Mouse (Mus musculus): ENCODE measurements at regions not wholly inside any gene's neighbourhood (a gene's known extent, or its start where the extent isn't known, plus 50 kb on each side); places are given as distances from the start of the nearest gene placed in this dataset.
"Not testable (repeated sequence)": the region's sequence is repeated elsewhere in the genome, so short reads cannot be mapped to it uniquely, and the experiment has no call there.

DNA sequence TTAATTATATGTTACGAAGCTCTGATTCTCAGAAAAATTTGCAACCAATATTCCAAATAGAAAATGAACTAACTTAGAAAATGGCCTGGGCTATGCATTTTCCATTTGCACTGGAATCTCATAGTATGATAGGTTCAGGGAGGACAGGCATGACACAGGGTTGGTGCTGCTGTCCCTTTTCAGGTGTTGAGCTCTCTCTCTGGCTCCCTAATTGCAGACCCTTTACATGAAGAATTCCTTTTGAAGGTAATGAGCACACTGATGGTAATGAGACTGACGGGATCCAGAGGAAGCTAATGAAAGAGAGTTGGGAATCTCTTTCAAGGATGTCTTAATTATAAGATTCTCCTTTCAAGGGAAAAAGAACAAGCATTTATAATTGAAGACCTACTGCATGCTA is 87.6 kb downstream of the Serpinb8 start:
- DNase-seq (ENCODE audit: low spot score) = no peak

DNA sequence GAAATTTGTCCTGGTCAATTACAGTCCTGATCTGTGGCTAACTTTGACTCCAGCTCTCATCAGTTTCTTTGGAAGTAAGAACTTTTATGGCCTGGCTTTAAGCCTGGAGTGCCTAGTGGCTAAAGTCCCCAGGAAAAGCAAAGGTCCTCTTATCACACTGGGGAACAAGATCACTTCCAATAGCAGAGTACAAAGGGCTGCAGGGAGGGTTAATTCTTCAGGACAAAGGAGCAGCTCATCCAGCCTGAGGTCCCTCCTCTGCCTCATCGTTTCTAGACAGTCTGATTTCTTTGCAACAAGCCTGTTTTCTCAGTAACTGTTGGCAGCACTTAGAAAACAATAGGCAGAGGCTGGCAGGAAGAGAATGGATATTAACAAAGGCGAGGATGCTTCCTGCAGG is 107.1 kb downstream of the Serpinb8 start:
- no peak for DNase-seq (ENCODE audit: low spot score)

DNA sequence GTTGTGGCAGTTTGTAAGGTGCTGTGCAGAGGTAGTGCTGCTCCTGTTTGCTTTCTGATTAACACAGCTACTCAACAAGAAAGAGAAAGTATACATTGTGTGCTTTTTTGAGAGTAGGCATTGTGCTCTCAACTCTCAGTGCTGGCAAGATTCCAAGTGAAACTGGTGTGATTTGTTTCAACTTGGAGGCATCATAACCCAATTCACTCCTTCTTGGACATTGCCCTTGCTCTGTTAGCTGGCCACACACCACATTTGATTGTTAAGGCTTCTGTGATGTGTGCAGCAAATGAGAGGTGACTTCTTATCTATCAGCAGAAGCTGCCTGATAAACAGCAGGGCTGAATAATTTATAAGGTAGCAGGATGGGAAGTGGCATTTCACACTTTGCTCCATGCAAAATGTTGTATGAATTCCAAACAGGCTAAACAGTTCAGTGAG is 116.3 kb downstream of the Serpinb8 start:
- no peak for DNase-seq (ENCODE audit: low spot score)

DNA sequence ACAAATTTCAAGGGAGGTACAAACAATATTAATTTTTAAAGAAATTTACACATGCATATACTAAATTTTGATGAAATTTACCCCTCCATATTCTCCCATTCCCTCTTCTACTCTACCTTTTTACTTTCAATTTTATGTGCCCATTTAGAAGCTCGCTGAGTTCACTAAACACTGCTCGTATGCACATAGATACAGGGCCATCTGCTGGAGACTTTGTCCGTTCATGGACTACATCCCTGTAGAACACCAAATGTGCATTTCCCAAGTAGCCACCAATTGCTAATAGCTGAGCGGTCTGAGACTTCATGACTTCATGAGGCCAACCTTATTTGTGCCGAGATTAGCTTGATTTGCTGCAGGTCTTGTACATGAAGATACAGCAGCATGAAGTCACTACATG is 118.8 kb downstream of the Serpinb8 start:
- no peak for DNase-seq (ENCODE audit: low spot score)

DNA sequence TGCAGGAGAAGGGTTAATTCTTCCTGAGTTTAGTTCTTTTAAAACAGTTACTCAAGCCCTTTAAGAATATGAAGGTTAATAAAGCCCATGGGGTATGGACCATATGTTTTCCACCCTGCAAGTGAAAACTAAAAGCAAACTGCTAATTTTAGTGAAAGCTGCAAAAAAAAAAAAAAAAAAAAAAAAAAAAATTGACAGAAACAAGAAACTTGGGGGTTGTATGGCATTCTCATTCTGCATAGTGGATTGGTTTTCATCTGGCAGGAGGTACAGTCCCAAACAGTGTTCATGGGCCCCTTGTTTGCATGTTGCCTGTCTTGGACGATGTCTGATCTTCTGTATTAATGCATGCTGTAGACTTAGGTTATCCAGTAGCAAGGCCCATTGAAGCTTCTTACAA is 125.1 kb downstream of the Serpinb8 start:
- no peak for DNase-seq (ENCODE audit: low spot score)

DNA sequence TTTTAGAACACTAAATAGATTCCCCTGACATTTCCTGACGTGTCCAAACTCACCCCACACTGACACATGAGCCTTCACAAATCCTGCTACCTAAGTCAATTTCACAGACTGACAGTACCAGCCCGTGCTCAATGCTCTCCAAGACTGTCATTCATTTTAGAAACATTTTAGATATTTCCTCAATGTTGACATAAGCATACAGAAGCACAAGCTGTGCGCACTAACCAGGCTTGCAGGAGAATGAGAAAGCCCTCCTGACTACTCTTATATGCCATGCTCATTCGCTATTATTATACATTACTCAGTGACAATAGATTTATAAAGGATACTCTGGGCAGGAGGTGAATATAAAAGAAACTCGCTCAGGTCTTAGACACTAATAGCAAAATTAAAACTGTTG is 129.5 kb downstream of the Serpinb8 start:
- DNase-seq (ENCODE audit: low spot score) = no peak

DNA sequence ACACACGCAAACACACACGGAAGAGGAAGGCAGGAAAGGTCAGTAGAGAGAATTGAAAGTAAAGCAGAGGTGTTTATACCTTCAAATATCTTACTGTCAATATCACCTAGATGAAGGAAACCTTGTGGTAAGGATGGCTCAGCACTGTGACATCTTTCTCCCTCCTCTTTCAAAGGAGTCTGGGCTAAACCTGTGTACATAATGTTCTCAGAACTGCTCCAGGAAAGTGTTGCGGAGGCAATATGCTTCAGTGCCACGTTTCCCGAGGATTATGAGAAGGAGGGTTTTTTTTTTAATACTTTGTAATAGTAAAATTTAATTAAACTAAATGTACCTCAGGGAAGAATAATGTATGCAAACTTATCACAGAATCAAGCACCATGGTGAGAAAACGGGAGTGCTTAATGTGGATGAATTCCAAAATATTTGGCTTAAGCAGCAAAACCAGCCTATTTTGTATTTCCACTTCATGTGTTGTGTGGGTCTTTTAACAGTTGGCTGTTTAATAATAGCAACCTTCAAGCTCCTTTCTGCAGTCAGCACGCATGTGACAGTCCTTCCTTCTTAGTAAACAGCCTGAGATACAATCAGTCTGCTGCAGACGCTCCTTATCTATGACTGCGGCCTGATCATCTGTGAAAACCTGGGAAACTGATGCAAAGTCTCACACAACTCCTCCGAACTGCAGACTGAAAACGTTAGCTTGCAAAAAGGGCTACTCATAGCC is 138.5 kb downstream of the Serpinb8 start:
- DNase-seq (ENCODE audit: low spot score) = peak; percentile 12

DNA sequence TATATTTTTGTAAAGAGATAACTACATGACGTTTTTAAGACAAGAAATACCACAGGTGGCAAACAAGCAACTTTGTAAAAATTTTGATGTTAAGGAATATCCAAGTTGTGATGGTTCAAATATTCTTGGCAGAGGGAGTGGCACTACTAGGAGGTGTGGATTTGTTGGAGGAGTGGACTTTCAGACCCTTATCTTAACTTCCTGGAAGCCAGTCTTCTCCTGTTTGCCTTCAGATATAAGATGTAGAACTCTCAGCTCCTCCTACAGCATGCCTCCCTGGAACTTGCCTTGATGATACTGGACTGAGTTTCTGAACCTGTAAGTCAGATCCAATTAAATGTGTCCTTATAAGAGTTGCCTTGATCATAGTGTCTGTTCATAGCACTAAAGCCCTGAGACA is 175.5 kb downstream of the Serpinb8 start:
- no peak for DNase-seq (ENCODE audit: low spot score)

DNA sequence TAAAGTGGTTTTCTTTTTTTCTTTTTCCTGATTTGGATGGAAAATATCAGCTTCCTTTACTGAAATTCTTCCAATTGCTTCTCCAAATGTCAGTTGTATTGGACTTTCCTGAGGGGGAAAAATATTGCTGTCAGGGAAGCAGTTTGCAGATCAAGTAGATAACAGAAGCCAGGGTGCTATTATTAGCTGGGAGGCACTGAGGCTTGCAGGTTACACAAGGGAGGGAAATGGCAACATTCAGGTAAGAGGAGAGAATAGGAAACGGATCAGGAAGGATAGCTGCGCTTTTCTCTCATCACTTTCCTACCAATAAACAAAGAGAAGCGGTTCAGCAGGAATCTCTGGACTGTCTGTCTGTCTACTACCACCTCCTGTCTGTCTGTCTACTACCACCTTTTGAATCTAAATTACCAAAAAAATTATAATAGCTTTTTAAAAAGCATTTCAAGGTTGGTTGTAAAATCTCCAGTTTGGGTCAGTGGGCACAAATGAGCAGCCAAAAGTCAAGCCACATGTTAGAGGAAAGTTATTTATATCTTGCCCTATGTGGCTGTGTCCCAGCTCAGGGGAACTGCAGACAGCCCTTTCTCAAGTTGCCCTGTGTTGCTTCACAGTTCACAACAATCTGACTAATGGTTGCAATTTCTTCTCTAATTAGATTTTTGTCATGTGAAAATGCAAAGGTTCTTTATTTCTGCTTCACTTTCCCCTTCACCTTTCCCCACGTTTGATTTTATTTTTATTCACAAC is 177.6 kb downstream of the Serpinb8 start:
- DNase-seq (ENCODE audit: low spot score) = no peak

DNA sequence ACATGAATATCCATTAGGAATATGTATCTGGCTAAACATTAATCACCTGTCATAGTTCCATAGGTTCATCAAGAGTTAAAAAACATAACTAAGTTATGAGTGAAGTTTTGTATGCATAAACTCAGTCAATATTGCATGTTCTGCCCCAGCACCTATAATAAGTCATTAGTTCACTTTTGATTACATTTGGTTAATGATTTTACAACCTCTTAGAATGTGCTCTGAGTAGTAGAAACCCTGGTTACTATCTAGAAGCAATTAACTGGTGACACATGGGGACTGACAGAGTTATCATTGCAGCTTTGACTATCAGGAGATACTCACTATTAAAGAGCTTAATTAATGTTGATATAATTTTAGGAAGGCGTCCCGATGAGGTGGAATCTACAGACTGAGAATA is 183.2 kb downstream of the Serpinb8 start:
- DNase-seq (ENCODE audit: low spot score) = no peak

DNA sequence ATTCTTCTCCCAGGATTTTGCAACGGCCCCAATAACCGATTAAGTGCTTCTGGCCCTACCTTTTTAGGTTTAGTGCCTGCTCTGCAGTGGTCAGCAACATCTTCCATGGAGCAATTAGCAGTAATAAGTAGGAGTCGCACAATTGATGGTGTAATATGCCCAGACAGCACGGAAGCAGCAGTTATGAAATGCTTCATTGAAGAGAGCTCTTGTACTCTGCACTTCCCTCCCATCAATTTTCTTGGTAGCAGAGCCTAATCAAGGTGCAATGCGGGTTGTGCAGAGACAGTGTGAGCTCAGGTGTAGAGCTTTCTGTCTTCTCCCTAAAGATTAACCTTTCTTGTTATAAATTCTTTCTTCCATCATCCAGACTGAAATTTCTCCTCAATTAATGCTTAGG is 193.3 kb downstream of the Serpinb8 start:
- no peak for DNase-seq (ENCODE audit: low spot score)

DNA sequence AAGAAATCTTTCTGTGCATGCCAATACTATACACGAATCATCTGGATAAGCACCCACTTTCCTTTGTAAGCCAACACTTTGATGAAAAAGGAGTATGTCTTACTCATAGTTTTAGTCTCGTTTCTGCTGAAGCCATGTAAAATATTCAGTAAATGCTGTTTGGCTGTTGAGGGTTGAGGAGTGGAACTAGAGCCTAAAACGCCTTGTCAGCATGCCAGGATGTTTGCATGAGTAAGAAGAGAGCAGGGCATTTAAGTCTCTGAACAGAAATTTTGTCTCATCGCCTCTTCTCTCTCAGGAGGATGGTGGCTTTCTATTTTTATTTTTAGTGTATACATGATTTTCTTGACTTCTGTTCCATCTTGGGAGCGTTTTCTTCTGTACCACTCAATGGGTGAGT is 216.0 kb downstream of the Serpinb8 start:
- DNase-seq (ENCODE audit: low spot score) = no peak

DNA sequence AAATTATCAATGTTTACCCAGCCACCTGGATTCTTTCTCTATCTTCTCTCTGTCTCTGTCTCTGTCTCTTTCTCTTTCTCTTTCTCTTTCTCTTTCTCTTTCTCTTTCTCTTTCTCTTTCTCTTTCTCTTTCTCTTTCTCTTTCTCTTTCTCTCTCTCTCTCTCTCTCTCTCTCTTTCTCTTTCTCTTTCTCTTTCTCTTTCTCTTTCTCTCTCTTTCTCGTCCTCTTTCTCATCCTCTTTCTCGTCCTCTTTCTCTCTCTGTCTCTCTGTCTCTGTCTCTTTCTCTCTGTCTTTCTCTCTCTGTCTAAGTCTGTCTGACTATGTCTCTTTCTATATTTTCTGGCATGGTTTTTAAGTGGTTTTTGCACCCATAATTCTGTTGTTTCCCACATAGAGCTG is 217.6 kb downstream of the Serpinb8 start:
- DNase-seq (ENCODE audit: low spot score) = not testable (repeated sequence)

DNA sequence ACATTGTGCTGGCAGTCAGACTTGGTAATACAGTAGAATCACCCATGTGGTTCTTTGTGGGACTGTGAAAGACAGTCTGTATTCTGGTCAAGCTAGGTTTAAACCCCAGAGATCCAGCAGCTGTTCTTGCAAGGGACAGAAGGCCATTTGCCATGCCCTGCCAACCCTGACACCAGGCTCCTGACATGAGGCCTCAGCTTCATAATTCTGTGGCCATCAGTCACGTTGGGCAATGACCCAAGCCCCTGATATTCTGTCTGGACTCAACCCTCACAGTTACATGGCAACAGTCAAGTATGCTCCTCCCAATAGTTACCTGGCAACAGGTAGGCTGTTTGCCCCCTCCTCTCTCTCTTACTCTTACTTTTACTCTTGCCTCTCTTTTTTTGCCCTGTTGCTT is 221.3 kb downstream of the Serpinb8 start:
- DNase-seq (ENCODE audit: low spot score) = no peak

DNA sequence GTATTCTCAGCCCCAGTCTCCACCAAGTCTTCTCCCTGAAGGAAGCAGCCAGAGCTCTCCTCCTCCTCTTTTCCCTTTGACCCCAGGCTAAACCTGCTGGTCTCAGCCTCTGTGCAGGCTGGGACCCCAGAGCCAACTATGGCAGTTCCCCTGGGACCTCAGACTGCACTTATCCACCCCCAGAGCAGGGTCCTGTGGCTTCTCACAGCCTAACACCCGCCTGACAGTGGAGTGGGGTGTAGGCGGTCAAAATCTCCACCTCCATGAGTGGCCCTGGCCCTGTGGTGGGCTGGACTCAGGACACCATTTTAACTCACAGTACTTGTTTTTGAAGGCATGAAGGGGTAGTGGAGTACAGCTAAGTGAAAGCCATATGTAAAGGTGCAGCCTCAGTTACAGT is 222.1 kb downstream of the Serpinb8 start:
- no peak for DNase-seq (ENCODE audit: low spot score)

DNA sequence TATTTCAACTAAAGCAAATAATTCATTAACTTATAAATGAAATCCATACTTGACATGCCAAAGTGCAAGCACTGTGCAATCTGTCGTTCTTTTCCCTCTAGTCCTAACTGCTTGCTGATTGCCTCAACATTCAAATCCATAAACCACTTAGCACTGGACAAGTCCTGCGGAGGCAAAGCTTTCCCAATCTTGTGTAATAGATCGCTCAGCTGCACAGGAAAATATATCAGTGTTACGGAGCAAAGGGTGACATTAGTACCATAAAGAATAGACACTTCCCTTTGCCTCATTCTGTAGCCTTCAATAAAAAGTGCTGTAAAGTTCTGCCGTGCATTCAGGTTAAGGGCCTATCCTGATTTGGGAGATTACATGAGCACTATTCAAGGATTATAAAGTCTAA is 248.1 kb downstream of the Serpinb8 start:
- DNase-seq (ENCODE audit: low spot score) = no peak

DNA sequence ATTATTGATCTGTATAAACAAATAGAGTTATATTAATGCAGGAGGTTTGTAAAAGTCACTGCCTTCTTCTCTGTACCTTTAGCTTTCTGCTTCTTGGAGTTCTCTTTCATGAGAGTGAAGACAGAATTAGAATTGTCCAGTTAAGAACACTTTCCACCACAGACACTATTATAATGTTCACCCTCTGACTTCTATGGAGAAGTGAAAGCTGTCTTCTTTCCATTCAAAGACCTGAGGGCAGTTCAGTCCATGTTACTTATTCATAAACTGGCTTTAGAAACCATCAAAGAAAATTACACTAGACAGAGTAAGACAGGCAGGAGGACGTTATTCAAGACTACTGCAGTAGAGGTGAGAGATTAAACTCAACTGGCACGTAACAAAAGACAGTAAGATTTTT is 262.6 kb downstream of the Serpinb8 start:
- DNase-seq (ENCODE audit: low spot score) = no peak

DNA sequence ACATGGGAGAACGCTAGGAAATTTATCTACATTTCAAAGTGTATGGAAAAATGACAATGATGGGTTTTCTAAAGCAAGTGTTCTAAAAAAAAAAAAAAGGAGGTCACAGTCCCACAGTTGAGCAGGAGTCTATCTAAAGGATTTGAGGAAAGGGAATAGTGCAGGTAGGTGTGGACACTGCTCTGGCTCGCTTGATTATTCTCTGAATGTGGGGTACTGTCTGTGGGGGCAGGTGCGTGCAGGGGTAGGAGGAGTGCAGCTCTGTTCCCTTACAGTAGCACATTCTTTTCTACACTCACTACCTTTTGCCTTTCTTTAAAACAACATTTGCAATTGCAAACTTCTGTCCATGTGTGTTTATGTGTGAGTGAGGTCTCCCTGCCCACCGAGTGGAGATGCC is 263.2 kb downstream of the Serpinb8 start:
- no peak for DNase-seq (ENCODE audit: low spot score)

DNA sequence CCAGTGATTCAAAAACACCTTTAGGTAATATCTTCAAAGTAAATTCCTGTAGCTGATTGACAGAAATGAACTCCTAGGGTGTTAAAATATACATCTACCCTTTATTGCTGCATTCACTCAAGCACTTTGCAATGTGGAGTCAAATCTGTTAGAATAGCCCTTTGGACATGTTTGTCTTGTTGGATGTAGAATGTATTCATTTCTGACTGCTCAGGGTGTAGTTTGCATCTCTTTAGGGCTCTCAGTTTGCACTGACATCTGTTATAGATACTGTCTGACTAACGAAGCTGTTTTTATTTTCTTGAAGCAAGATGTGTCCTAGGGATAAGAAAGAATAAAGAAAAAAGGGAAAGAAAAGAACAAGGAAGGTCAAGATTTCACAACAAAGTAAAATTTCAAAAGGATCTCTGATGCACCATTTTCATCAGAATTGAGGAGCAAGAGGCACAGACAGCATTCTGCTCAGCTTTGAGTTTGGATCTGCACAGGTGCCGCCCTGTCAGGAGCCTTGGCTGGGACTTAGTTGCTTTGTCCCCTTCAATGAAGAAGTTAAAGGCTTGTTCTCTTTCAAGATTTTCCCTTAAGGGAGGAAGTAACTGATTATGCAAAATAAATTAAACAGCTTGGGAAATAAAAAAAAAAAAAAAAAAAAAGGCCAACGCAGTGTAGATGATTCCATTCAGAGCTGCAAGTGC is 308.1 kb downstream of the Serpinb8 start:
- no peak for DNase-seq (ENCODE audit: low spot score)

DNA sequence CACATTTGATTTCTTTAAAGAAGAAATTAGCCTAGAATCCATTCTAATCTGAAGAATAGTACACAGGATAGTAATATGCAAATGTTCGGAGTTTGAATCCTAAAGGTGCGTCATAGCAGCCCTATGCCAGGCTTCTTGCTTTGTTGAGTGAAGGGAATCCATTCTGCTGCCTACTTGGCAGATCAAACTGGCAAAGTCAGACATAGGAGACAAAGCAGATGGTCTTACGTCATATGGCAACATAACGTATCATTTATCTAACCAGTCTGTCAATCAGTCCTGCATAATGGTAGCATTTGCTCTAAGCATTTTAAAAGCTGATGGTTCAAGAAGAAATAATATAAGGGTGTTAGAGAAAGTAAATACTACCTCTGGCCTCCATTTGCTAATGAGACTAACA is 309.5 kb downstream of the Serpinb8 start:
- no peak for DNase-seq (ENCODE audit: low spot score)

DNA sequence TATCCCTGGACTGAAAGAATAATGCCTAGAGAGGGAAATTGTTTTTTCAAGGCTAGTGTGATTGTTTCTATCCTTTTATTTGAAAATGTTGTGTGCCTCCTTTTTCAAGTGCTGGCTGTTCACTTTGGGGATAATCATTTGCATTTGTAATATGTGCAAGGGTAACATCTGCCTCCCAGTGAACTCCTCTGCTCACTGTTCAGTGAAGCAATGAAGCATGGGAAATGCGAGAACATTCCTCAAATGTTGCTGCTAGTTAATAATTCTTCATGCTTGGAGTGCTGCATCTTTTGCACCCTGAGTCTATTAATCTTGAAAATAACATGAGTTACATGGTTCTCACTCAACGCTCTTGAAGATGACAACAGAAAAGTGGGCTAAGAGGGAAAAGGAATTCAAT is 310.6 kb downstream of the Serpinb8 start:
- no peak for DNase-seq (ENCODE audit: low spot score)

DNA sequence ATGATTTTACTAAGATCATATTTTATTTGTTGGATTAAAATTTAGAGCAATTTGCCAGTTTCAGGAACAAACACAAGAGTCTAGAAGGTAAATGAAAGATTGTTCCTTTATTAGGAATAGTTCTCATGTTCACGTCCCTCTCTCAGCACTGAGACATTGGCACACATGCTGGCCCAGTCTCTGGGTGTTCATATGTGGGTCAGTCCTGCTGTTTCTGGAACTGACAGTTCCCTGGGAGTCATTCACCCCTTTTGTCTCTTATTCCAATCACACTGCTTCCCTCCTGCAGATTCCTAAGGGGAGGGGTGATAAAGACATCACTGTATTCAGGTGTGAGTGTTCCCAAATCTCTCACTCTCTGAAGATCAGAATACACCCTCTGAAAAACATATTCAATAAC is 311.1 kb downstream of the Serpinb8 start:
- DNase-seq (ENCODE audit: low spot score) = no peak
